Mouse (Mus musculus) lung, postnatal 25 days (tissue): ENCODE results near the gene Slc38a2.

Experiments used
- DNase-seq: peaks from one replicate; pipeline ENCODE4 v3.0.0; 2022; ENCODE audit warnings: low spot score

The Slc38a2 gene

DNA sequence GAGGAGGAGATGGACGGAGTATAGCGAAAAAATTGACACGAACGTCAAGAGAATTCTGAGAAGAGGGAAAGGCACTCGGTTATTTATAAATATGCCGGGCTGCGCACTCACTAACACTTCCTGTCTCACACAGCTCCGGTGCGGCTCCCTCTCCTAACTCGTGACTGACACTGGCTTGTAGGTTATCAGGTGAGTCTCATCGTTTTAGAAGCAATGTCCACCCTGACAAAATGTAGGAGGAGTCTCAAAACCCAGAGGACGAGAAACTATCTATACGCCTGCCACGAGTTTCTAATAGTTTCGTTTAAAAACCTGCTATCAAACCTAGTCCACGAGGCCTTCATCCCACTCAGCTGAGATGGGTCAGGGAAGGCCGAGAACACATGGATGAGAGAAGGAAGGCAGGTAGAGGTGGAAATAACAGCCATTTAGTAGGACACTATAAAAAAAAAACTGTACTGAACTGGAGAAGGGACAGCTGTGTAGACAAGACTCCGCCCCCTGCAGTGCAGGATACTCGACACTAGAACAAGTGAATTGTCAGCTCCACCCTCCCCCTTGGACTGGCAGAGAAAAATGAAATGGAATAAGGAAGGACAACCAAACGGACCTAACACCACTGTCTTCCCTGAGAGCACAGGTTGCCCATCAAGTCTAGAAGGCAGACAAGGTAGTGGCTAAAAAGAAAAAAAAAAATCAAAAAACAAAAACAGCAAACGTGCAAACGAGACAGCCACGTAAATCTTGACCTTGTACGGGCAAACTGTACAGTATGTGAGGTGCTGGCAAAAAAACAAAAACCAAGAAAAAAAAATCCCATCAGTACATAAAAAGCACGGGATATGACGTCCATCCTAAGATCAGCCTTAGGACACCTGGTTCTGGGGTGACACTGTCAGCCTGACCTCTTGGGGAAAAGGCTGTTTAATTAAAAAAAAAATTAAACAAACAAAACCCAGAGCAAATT lies 3.8 kb downstream of the Slc38a2 start:
- DNase-seq: peak; percentile 64

DNA sequence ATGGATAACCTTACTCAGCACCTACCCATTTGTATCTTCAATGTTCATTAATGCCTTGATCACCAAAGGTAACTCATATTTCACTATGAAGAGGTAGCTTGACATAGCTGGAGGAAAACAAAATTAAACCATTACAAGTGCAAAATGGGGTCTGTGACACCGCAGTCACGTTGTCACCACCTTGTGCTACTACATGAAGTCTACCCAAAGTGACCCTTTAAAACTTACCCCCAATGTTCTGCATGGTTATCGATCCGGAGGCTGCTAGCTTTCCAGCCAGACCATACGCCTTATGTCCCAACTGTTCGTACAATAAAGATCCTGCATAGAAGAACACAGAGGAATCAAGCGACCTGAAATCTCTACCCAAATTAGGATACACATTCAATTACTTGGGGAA lies 4.5 kb downstream of the Slc38a2 start:
- DNase-seq: no peak

DNA sequence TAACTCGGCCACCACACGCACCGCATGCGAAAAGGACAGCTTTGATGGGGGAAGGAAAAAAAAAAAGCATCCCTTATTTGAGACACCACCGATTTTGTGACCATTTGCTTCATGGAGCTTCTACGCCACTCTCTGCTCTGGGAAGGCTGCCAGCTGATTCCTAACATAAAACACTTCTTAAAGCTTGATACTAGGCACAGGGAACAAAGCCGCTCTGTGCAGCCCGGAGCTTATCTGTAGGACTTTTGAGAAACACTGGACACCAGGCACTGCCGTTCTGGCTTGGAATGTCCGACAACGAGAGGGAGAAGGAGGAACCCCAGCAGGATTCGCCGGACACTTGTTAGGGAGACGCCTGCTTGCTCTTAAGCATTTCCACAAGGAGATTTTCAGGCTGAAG lies 5.8 kb downstream of the Slc38a2 start:
- no peak for DNase-seq

DNA sequence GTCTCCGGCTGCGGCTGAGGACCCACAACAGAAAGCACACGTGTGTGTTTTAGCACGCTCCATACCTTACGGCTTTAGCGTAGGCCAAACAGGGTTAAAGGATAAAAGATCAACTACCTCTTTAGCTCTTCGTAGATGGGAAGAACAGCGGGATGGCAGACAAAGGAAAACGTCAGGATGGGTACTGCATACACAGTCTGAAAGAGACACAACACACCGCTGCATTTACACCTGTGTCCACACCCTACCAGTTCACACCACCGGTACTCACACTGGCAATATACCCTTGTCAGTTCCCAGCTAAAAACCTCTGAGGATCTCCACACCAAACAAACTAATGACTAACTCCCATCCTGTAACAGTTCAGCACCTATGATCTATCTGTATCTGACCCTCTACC lies 7.1 kb downstream of the Slc38a2 start:
- no peak for DNase-seq

DNA sequence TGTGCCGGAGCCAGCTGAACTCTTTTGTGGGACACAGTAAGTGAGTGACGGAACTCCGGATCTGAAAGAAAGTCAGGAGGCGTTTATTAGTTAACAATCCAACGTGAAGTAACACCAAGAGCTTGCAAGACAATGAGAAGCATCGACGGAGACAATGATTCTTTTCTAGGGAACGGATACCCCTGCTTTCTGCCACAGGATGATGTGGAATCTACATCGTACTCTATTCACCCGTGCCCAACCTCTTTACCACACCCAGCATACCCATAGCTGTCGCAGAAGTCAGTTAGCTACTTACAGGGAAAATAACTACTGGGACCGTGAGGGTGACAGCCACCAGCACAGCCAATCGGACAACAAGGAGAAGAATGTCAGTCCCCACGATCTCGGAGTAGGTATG lies 8.1 kb downstream of the Slc38a2 start:
- no peak for DNase-seq

DNA sequence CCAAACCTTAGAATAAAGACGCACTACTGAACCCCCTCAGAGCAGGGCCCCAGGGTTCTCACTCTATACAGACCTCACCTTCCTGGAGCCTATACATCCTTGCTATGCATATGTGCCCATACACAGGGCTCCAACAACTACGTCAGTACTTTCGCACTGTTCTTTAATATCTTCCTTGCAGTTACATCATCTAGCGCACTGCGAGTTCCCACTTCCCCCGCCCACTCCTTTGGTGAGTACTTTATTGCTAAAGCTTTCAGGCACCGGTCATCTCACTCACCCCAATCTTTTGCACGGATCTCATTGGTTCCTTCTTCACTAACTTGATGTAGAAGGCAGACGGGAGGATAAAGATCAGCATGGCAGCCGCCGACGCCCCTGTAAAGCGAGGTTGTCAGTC lies 8.7 kb downstream of the Slc38a2 start:
- DNase-seq: no peak

DNA sequence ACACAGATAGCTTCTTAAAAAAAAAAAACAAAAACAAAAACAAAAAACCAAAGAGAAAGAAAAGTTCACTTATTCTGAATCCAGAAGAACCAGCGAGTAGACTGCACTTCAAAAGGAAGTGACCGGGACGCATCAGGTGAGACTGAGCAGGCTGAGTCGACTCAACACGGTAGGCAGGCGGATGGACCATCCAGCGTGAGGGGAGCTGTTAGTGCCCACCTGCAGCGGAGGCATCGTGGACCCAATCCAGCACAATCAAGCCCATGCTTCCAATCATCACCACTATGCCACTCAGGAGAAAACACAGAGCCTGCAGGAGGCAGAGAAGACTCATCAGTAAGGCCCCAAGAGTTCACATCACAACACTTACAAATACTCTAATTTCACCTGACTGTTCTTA lies 9.6 kb downstream of the Slc38a2 start:
- DNase-seq: no peak

DNA sequence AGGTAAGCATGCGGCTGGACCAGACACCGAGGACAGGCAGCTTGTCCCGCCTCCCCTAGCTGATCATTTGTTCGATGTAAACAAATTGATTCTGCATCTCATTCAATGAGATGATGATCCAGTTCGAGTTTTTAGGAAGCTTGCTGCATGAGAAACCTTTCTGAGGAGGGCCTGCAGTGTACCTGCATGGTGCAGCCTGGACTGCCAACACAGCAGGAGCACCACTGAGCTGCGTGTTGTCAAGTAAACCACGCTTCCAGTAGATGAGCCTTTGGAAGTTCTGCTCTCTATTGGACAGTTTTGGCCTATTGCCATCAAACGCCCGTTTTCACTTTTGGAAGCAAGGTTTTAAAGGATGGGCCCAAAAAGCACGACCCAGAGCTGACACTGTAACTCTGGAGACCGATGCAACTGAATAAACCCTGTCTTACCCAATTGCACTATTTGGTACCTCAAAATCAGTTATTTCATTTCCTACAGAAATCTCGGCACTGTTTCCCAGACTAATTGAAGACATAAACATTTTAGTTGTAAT lies 10.7 kb downstream of the Slc38a2 start:
- DNase-seq: no peak

DNA sequence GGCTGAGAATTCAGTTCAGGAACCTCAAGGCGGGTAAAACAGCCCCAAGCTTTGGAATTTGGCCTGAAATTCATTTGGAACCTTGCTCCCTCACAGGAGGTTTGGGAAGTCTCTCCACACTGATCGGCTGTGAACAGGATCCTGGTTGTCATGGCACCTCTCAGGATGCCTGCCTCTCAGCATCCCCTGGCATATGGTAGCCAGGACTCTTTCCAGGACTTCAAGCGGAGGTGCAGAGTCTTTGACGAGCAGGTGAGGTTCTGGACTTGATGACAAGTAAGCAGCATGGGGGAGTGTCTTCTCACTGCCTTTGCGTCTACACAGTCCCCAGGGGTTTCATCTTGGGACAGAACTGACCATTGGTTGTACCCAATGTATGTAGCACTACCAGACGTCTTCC lies 11.5 kb downstream of the Slc38a2 start:
- no peak for DNase-seq

DNA sequence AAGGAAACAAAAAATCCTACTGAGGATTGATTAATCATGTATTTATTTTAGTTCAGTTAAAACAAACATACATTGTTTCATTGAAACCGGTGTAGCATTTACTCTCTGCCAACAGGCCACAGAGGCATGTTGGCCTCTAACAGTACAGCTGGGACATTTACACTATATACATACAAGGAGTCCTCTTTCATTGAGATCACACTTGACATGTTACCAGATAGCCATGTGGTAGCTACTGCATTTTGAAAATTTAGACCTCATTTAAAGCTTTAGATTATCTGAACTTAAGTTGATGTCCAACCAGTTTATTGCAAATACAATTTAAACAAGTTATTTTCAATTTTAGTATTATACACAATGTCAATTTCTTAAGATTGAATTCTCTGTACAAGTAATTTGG lies 12.2 kb downstream of the Slc38a2 start:
- no peak for DNase-seq

DNA sequence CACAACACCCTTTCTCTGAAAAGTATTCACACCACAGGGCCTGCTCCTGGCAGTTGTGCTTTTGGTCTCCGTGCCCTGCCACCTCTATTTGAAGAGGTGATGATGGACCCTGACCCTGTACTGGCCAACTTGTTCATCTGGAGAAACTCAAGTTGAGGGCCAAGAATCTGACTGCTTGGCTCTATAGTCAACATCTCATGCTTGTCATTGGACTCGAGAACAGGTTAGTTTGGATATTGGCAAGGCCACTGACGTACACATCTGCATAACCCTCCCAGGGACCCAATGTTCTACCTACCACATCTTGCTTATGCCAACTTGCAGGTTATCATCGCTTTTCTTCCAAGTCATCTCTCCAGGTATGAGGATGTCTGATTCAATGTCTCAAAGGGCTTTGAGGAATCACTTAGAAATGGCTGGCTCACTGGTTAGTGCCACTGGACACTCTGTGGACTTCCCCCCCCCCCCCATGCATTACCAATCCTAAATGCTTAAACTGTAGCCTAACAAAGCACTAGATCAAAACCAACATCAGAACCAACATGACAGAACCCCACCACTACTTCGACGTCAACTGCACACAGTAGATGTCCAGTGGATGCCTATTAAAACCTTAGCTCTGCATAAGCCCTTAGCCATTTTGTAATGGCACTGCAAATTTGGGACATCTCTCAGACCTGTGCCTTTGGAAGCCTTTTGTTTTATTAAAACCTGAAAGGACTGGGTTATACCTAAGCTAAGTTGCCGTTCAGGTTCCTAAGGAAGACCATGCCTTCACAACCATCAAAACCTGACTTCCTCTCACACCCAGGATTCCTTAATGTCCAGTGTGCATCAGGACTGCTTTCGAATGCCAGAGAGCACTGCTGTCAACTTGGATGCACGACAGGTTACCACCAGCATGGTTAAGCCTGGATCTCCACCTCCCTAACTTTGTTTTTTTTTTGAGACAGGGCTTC lies 13.1 kb downstream of the Slc38a2 start:
- DNase-seq: no peak

DNA sequence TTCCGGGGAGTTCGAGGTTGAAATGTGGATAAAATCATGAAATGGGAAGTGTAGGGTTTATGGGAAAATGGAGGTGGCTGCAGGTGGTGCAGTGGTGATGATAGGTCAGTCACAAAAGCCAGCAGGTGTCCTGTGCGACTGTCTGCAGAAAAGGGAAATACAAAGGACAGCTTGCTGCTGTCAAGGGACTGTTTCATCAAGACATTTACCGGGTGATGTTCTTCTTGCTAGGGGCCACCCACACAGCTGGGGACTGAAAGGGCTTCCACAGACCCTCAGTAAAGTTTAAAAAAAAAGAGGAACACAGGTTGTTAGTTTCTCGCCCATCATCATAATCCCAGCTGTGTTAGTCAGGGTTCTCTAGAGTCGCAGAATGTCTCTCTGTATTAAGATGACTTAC lies 14.3 kb downstream of the Slc38a2 start:
- DNase-seq: no peak

DNA sequence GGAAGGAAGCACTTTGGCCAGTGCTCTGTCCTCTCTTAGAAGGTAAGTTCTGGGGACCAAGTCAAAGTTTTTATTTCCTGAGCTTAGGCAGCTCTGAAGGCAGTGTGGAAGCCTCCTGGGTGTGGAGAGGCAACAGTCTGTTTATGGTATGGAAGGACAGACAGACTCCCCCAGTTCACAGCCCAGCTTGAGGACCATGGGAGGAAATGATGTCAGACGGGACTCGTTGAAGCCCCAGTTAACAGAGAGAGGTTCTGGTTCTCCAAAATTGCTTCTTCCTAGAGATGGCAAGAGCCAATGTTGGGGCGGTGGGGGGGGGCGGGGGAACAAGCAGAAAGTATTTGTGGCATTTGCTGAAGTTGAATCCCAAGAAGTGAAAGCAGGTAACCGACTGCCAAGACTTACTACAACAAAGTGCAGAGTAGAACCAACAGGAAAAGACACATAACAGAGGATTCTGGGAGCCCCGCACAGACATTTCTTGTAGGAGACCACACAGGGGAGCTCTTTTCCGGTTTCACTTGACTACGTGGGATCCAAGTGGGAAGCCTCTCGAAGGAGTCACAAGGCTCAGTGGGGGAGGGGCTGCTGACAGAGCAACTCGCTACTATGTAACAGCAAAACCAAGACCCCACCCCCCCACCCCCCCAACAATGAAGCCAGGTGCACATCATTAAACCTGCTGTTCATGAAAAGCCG lies 15.2 kb downstream of the Slc38a2 start:
- DNase-seq: peak; percentile 46

DNA sequence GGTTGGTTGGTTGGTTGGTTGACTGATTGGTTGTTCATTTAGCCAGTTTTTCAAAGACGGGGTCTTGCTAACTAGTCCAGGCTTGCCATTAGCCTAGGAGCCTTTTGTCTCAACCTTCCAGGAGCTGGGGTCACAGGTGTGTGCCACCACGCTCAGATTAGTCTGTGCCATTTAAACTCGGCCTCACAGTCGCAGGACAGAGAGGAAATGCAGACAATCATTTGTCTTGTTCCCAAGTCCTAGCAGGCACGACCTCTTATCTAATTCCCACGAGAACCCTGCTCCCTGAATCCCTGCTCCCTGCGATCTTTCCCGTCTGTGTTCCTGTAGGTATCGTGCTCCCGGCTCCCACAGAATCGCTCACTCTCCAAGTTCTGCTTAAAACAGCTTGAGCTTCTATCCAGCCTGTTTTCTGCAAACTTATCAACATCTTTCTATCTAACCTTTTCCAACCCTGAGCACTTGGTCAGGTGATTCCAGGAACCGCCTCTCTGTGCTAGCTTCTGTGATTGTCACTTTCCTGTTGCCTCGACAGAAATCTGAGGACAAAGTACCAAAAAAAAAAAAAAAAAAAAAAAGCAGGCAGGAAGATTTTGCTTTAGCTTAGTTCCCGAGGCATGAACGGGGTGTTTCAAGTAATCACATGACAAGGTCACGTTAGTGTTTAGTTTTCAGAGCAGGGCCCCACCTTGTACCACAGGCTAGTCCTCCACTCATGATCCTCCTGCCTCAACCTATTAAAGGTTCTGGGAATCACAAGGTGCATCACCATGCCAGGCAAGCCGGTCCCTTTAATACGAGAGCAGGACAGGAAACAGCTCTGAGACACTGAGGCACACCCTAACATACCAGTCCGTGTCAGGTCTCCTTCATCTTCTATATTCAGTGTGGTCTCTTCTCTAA lies 20.4 kb downstream of the Slc38a2 start:
- DNase-seq: no peak

DNA sequence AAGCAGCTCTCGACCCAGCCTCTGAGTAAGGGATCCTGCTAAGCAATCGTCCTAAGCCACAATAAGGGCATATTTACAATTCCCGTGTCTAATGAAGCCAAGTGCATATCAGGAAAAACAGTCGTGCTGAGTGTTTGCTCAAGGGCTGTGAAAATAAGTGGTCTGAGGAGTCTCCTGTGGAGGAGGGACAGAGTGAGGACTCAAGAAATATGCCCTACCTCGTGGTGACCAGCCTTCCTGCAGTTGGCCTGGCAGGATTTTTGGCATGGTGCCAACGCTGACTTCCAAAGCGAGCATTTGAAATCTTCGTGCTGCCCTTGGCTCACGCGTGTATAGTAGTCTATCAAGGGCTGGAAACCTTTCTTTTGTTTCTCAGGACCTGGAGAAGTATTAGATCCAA lies 23.0 kb downstream of the Slc38a2 start:
- DNase-seq: peak; percentile 77

DNA sequence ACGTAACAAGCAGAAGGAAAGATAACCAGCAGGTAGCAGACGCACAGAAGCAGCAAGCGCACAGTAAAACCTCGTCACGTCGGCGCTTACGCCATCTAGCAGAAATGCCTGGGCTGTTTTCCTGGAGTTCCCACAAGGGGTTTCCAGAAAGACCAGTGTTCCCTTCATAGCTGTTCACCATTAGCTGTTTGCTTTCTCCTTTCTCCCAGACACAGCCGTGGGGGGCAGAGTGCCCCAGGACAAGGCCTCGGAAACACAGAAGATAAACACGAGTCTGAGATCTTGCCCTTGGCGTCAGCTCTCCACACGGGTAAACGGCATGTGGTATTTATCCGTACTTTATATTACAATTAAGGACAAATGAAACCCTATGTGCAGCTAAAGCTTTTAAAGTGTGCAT lies 23.8 kb downstream of the Slc38a2 start:
- DNase-seq: no peak

DNA sequence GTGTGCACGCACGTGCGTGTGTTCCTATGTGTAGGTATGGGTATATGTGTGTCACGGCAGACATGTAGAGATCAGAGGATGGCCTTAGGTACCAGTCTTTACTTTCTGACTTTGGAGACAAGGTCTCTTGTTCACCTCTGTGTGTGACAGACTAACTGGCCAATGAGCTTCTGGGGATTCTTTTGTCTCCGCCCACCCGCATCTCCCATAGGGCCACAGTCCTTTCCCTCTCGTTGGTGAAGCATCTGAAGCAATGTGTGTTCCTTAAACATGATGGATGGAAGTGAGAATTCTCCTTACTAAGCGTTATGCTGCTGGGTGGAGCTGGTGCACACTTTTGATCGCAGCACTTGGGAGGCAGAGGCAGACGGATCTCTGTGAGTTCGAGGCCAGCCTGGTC lies 24.5 kb downstream of the Slc38a2 start:
- no peak for DNase-seq

DNA sequence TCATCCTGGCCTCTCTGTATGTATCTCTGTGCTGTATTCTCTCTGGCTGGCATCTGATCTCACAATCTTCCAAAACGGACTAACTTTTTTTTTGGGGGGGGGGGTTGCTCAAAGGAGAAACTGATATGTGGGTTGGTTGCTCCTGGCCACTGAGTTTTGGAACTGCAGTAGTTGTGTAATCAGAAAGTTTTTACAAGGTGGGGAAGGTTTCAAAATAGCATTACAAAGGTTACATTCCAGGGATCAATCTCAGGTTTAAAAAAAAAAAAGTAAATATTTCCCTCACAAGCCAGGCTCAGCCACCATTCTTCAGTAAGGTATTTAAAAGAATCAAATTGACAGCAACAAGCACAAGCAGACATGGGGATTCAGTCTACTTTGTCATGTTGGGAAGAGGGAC lies 25.4 kb downstream of the Slc38a2 start:
- no peak for DNase-seq

DNA sequence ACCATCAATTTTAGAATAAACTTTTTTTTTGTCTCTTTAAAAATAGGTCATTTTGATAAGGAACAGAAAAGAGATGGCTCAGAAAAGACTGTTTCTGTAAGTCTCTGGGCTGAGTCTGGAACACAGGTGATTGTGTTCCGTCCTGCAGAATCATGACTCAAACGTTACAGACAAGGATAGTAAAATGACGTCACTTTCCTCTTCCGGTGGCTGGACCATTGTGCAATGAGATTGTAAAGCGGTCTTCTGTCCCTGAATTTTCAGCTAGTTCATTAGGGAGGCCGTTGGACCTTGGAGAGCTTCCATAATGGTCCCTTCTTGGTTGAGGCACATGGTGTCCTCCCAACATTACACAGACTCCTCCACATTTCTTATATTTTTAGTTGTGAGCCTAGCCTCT lies 29.8 kb downstream of the Slc38a2 start:
- no peak for DNase-seq

DNA sequence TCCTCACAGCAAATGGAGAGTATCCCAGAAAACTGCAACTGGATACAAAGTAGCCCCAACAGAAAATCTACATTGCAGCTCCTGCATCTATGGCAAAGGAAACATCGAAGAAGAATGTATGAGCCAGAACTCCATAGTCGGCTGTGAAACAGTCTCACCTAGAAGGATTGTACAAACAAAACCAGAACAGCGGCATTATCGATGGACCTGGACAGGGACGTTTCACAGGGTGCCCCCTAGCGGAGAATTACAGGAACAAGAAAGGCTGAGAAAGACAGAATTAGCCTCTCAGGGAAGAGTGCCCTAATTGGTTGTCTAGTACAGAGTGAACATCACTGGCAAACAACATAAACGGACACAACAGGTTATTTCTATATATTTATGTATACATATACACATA lies 32.9 kb downstream of the Slc38a2 start:
- peak; percentile 76 for DNase-seq

DNA sequence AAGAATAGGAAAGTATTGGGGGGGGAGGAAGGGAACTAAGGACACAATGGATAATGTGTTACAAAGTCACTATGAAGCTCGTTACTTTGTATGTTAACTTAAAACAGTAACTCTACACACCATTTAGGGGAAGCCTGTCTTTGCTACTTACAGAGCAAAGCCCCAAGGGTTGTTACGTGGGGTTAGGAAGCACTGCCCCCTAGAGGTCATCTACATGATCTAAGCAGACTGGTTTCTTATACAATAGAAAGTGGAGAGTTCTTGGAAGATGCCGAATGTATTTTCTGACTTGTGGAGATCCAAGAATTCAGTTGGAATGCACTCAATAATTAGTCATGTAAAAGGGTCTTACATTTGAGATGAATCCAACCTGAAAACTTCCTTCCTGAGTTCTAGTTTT lies 33.6 kb downstream of the Slc38a2 start:
- DNase-seq: peak; percentile 86
